Mouse (Mus musculus) heart, embryonic 14.5 days (tissue): ENCODE measurements around the gene Megf8. TPM values are rescaled to one million over a fixed set of nuclear protein-coding genes. Genes with fewer than 3 reads are reported as not detected.

Experiments used
- ATAC-seq: fragments of 200-750 bp; cut with Nextera tagmentation; 2 replicates; pipeline ENCODE4 v1.8.0; 2017; ENCODE audit warnings: low read depth, moderate TSS enrichment; ENCODE audit not compliant: insufficient number of reproducible peaks, insufficient read depth, low FRiP score
- H3K27ac ChIP-seq, 2 experiments: fragments of 200-500 bp in 1 of 2; fragments of 300-500 bp in 1 of 2; sonication (generic) in 1 of 2; replicated peaks in 1 of 2; 2 replicates each; pipeline ENCODE4 v1.5.1; 2012 to 2014; ENCODE audit warnings: low read depth in 2 of 2, low read length in 2 of 2, control low read depth in 1 of 2, mild to moderate bottlenecking in 1 of 2, mixed read lengths in 1 of 2; ENCODE audit not compliant: control insufficient read depth in 1 of 2, insufficient read depth in 1 of 2
- H3K27me3 ChIP-seq: fragments of 300-500 bp; sonication (generic); 2 replicates; pipeline ENCODE4 v1.6.1; 2014; ENCODE audit warnings: mild to moderate bottlenecking, low read length, control low read depth; ENCODE audit not compliant: control insufficient read depth, insufficient read depth
- H3K36me3 ChIP-seq: fragments of 300-500 bp; sonication (generic); 2 replicates; pipeline ENCODE4 v1.6.1; 2014; ENCODE audit warnings: mild to moderate bottlenecking, control low read depth, low read length, mixed read lengths; ENCODE audit not compliant: control insufficient read depth, insufficient read depth
- H3K4me1 ChIP-seq, 2 experiments: fragments of 200-500 bp in 1 of 2; fragments of 300-500 bp in 1 of 2; sonication (generic) in 1 of 2; 2 replicates each; pipeline ENCODE4 v1.6.1; 2012 to 2014; ENCODE audit warnings: low read length in 2 of 2, control low read depth in 1 of 2, mixed read lengths in 1 of 2; ENCODE audit not compliant: control insufficient read depth in 2 of 2, insufficient read depth in 2 of 2
- H3K4me2 ChIP-seq: fragments of 300-500 bp; sonication (generic); 2 replicates; pipeline ENCODE4 v1.6.1; 2014; ENCODE audit warnings: mild to moderate bottlenecking, low read length
- H3K4me3 ChIP-seq, 2 experiments: fragments of 200-500 bp in 1 of 2; fragments of 300-500 bp in 1 of 2; sonication (generic) in 1 of 2; 2 replicates each; pipeline ENCODE4 v1.5.1; 2012 to 2014; ENCODE audit warnings: low read length in 2 of 2, mild to moderate bottlenecking in 2 of 2, control low read depth in 1 of 2, low read depth in 1 of 2, moderate library complexity in 1 of 2; ENCODE audit not compliant: control insufficient read depth in 1 of 2, insufficient read depth in 1 of 2
- H3K9ac ChIP-seq: fragments of 300-500 bp; sonication (generic); 2 replicates; pipeline ENCODE4 v1.6.1; 2014; ENCODE audit warnings: mild to moderate bottlenecking, low read length
- H3K9me3 ChIP-seq: fragments of 300-500 bp; sonication (generic); 2 replicates; pipeline ENCODE4 v1.6.1; 2016; ENCODE audit warnings: low read length, control low read depth; ENCODE audit not compliant: control insufficient read depth
- WGBS: fragments of 180-500 bp; shearing (Covaris S2); extraction: QIAGEN DNeasy Blood & Tissue Kit; methylation state at CpG from one replicate; pipeline ENCODE4 v1.1.7; 2014; 5-methylcytosine and 5-hydroxymethylcytosine counted together
- polyA plus RNA-seq: library from polyadenylated mRNA; unstranded; fragments of >200 nt; fragmentation: Nextera tagmentation; extraction: Ambion mirVana; gene quantifications from 2 replicates; pipeline ENCODE4 v1.2.1, GENCODE M21; 2014

Gene Megf8
- polyA plus RNA-seq, 1 experiment from 2014 or later: 7.9 TPM

DNA sequence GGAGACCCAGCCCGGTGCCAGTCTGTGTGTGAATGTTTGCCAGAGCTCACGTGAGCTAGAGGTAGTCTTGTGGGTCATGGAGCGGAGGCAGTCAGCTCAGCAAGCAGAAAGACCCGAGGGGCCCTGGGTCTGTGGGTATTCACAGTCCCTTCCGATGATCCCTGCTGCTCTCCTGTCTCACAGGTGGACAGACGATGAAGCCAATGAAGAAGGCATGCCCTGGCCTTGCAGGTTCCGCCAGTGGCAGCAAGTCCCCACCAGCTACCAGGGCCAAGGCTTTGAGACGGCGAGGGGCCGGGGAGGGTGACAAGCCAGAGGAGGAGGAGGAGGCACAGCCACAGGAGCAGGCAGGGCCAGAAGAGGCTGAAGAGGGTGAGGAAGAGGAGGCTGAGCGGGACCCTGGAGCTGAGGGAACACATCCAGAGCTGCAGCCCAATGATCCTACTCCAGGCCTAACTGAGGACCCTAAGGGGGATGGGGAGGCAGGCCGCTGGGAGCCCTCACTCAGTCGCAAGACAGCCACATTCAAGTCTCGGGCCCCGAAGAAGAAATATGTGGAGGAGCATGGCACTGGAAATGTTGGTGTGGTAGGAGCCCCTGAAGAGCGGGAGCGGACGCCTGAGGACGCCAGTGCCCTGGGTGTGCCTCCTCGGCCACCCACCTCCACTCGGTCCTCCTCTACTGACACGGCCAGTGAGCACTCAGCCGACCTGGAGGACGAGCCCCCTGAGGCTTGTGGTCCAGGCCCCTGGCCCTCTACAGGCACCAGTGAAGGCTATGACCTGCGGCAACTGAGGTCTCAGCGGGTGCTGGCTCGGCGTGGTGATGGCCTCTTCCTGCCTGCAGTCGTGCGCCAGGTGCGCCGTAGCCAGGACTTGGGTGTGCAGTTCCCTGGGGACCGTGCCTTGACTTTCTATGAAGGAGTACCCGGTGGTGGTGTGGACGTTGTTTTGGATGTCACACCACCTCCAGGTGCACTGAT lies 46.0 kb upstream of the Megf8 start:
- Histone ChIP-seq H3K27me3 (no peaks in the 10 kb centered on the region), H3K9me3 (no peaks in the 10 kb centered on the region), H3K9ac (no peak overlapping the region), H3K4me1 (peaks cover 27 to 46% of the 10 kb centered on the region in 2 experiments), H3K36me3 (peaks cover 40% of the 10 kb centered on the region), H3K4me3 (no peak overlapping the region), H3K4me2 (no peak overlapping the region), H3K27ac (no peak overlapping the region)
- 86% methylated on average over 35 of the region's 35 CpGs for whole genome bisulfite sequencing
- ATAC-seq: no peak

DNA sequence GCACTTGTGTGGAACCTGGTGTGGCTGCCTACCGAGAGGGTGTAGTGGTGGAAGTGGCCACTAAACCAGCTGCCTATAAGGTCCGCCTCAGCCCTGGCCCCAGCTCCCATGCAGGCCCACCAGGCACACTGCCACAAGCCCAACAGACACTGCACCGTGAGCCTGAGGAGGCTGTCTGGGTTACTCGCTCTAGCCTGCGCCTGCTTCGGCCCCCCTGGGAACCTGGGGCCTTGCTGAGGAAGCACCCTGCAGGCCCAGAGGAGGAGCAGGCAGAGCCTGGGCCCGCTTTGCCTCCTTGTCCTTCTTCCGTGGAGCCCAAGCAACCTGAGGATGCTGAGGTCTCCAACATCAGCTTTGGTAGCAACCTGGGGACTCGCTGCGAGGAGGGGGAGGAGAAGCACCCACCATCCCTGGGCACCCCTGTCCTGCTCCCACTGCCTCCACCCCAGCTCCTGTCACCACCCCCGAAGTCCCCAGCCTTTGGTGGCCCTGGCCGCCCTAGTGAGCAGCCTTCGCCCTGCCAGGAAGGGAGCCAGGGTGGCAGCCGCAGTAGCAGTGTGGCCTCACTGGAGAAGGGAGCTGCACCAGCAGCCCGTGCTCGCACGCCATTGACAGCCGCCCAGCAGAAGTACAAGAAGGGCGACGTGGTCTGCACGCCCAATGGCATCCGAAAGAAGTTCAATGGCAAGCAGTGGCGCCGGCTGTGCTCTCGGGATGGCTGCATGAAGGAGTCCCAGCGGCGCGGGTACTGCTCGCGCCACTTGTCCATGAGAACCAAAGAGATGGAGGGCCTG lies 45.1 kb upstream of the Megf8 start:
- Histone ChIP-seq H3K9ac (no peak overlapping the region), H3K4me2 (no peak overlapping the region), H3K9me3 (no peaks in the 10 kb centered on the region), H3K4me3 (no peak overlapping the region), H3K4me1 (peaks cover 31 to 49% of the 10 kb centered on the region in 2 experiments), H3K27ac (no peak overlapping the region), H3K27me3 (no peaks in the 10 kb centered on the region), H3K36me3 (peaks cover 40% of the 10 kb centered on the region)
- ATAC-seq: no peak
- 79% methylated on average over 30 of the region's 30 CpGs for WGBS

DNA sequence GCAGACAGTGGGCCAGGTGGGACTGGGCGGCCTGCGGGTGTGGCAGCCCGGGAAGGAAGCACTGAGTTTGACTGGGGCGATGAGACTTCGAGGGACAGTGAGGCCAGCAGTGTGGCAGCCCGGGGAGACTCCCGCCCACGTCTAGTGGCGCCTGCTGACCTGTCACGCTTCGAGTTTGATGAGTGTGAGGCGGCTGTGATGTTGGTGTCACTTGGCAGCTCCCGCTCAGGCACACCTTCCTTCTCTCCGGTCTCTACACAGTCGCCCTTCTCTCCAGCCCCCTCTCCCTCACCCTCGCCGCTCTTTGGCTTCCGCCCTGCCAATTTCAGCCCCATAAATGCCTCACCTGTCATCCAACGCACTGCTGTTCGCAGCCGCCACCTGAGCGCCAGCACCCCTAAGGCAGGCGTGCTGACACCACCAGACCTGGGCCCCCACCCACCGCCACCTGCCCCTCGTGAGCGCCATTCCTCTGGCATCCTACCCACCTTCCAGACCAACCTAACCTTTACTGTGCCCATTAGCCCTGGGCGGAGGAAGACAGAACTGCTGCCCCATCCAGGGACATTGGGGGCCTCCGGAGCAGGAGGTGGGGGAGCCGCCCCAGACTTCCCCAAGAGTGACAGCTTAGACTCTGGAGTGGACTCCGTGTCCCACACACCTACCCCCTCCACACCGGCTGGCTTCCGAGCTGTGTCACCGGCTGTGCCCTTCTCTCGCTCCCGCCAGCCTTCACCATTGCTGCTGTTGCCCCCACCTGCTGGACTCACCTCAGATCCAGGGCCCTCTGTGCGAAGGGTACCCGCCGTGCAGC lies 44.3 kb upstream of the Megf8 start:
- Histone ChIP-seq H3K4me1 (peaks cover 32 to 52% of the 10 kb centered on the region in 2 experiments), H3K9ac (no peak overlapping the region), H3K9me3 (no peaks in the 10 kb centered on the region), H3K27me3 (no peaks in the 10 kb centered on the region), H3K4me3 (no peak overlapping the region), H3K4me2 (no peak overlapping the region), H3K36me3 (peaks cover 40% of the 10 kb centered on the region), H3K27ac (no peak overlapping the region)
- ATAC-seq: no peak
- WGBS: 78% methylated on average over 36 of the region's 38 CpGs

DNA sequence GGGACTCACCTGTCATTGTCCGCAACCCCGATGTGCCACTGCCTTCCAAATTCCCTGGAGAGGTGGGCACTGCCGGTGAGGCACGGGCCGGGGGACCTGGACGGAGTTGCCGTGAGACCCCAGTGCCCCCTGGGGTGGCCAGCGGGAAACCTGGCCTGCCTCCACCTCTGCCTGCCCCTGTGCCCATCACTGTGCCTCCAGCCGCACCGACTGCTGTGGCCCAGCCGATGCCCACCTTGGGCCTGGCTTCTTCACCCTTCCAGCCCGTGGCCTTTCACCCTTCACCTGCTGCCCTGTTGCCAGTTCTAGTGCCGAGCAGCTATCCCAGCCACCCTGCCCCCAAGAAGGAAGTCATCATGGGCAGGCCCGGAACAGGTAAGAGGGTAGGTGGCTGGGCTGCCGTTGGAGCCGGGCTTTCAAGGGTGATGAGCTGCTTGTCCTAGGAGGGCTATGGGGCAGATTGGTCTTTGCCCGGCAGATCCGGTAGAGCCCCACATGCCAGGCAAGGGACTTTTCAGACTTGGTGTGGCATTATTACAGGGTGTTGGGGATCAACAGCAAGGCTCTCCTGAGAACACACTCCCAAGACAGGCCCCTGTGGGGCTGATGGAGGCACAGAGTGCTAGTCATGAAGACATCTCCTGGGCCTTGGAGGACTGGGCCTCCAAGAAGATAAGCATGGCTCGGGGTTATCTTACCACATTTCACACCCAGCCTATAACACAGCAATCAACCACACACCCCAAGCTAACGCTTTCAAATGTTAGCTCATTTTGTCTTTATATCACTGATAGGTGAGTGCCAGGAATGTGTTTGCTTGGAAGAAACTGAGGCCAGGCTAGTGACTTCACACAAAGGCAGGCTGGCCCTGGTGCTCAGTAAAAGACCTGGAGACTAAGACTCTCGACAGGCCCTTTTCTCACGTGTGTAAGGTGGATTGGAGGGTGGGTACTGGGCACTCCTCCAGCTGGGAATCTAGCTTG lies 43.4 kb upstream of the Megf8 start:
- Histone ChIP-seq H3K27ac (no peak overlapping the region), H3K4me1 (peaks cover 33 to 55% of the 10 kb centered on the region in 2 experiments), H3K4me2 (no peak overlapping the region)

DNA sequence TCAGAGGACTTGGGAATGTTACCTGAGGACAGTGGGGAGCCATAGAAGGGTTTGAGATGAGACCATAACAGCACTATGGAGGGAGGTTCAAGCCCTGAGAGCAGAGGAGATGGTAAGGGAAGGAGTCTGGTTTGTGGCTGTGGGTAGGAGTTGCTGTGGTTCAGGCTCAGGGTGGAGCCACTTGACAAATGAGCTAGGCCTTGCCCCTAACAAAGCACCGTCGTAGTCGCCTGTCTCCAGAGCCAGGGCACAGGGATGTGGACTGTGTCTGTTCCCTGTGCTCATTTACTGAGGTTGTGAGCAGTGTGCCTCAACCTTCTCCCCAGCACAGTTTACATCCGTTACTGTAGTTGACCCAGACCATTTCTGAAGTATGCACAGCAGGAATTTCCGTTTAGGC lies 42.4 kb upstream of the Megf8 start:
- H3K4me1 ChIP-seq: peaks cover 27 to 47% of the 10 kb centered on the region in 2 experiments
- no peak overlapping the region for H3K4me2 ChIP-seq
- no peak overlapping the region for H3K27ac ChIP-seq
- no peak for ATAC-seq
- H3K9ac ChIP-seq: peak overlapping the region; percentile 48
- H3K27me3 ChIP-seq: no peaks in the 10 kb centered on the region
- WGBS: 62% methylated on average over 5 of the region's 5 CpGs
- H3K9me3 ChIP-seq: no peaks in the 10 kb centered on the region
- peaks cover 40% of the 10 kb centered on the region for H3K36me3 ChIP-seq
- H3K4me3 ChIP-seq: no peak overlapping the region

More for the DNA sequence above, 43.4 kb upstream of the Megf8 start:
- Histone ChIP-seq H3K9ac (peak overlapping the region; percentile 48), H3K9me3 (no peaks in the 10 kb centered on the region), H3K4me3 (no peak overlapping the region), H3K27me3 (no peaks in the 10 kb centered on the region), H3K36me3 (peaks cover 40% of the 10 kb centered on the region)
- 82% methylated on average over 22 of the region's 22 CpGs for WGBS
- ATAC-seq: no peak

DNA sequence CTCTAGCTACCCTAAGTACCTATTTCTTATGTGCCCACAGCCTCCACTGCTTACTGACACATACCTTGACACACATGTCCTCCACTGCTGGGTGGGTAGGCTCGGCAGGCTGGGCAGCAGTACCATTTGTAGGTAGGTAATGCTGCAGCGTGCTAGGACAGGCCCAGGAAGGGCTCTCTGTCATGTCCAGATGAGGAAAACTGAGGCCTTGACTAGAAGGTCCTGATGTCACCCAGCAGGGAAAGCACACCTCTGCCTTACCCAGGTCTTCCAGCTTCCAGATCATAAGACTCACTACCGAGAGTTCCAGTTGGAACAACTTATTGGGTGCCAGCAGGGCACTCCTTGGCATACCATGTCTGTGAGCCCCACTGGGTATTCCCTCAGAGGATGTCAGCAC lies 42.0 kb upstream of the Megf8 start:
- Histone ChIP-seq H3K27ac (peak overlapping the region in 1 of 2 experiments; percentile 99; a peak in 1 of 4 replicates), H3K4me2 (no peak overlapping the region), H3K4me3 (no peak overlapping the region), H3K9ac (peak overlapping the region; percentile 48), H3K36me3 (peaks cover 40% of the 10 kb centered on the region), H3K4me1 (peaks cover 28 to 47% of the 10 kb centered on the region in 2 experiments), H3K27me3 (no peaks in the 10 kb centered on the region), H3K9me3 (no peaks in the 10 kb centered on the region)
- no peak for ATAC-seq
- 88% methylated on average over 3 of the region's 3 CpGs for WGBS
